ENCODE assay signal across 21 mouse cellular contexts in genomic region chrX:94785983-94786382, GRCm38 (mm10).
"Had no signal": no experiment of that assay in that cellular context is flagged by ENCODE, and none has a peak within 500 bp of the region (broad histone marks: within the 10 kb centered on the region; RNA-seq: fewer than 3 reads in every experiment).

No protein-coding gene starts in this region.

- H3K4me2 ChIP-seq: liver, embryonic 13.5 days; liver, embryonic 15.5 days; lung, embryonic 15.5 days; midbrain, embryonic 11.5 days; midbrain, embryonic 13.5 days; midbrain, embryonic 15.5 days; neural tube, embryonic 12.5 days; stomach, embryonic 15.5 days had no signal

- H3K9me3 ChIP-seq: liver, embryonic 13.5 days; liver, embryonic 15.5 days; lung, embryonic 15.5 days; midbrain, embryonic 13.5 days; midbrain, embryonic 15.5 days; neural tube, embryonic 12.5 days; stomach, embryonic 15.5 days had no signal

- H3K27ac ChIP-seq: liver, embryonic 13.5 days; liver, embryonic 15.5 days; lung, embryonic 15.5 days; macrophage; midbrain, embryonic 13.5 days; midbrain, embryonic 15.5 days; neural tube, embryonic 12.5 days; stomach, embryonic 15.5 days; stomach, postnatal 0 days had no signal

- H3K27me3 ChIP-seq: liver, embryonic 13.5 days; liver, embryonic 15.5 days; lung, embryonic 15.5 days; midbrain, embryonic 13.5 days; midbrain, embryonic 15.5 days; neural tube, embryonic 12.5 days; stomach, embryonic 15.5 days had no signal

- H3K9ac ChIP-seq: liver, embryonic 13.5 days; liver, embryonic 15.5 days; liver, postnatal 0 days; lung, embryonic 15.5 days; midbrain, embryonic 13.5 days; midbrain, embryonic 15.5 days; neural tube, embryonic 12.5 days; stomach, embryonic 15.5 days had no signal

- ATAC-seq: liver, postnatal 0 days; lung, postnatal 0 days; midbrain, embryonic 13.5 days; midbrain, embryonic 15.5 days had no signal

- H3K4me1 ChIP-seq: liver, embryonic 13.5 days; liver, embryonic 15.5 days; lung, embryonic 15.5 days; midbrain, embryonic 13.5 days; midbrain, embryonic 15.5 days; neural tube, embryonic 12.5 days; stomach, embryonic 15.5 days had no signal

- H3K4me3 ChIP-seq: liver, embryonic 13.5 days; liver, embryonic 15.5 days; lung, embryonic 15.5 days; midbrain, embryonic 13.5 days; midbrain, embryonic 15.5 days; neural tube, embryonic 12.5 days; stomach, embryonic 15.5 days had no signal

- H3K36me3 ChIP-seq: liver, embryonic 13.5 days; liver, embryonic 15.5 days; lung, embryonic 15.5 days; midbrain, embryonic 13.5 days; midbrain, embryonic 15.5 days; neural tube, embryonic 12.5 days; stomach, embryonic 15.5 days had no signal

- DNase-seq: liver, embryonic 13.5 days; liver, postnatal 0 days; lung, adult 2 months; lung, postnatal 14 days; lung, postnatal 36 days; retina, postnatal 1 day; right cerebral cortex, adult 18-20 months; right cerebral cortex, postnatal 25 days; thymus, adult 2 months; thymus, postnatal 25 days; thymus, postnatal 4 days had no signal
